Mouse (Mus musculus): ENCODE data around the gene Ms4a15.
A peak's percentile ranks its signal among the peaks of the same experiment; 100 is the strongest.

Gene Ms4a15

GRCm38 (mm10) chr19:10959085-10959977 lies 33.7 kb downstream of the Ms4a15 start:
- peak; percentile 90 for DNase-seq

GRCm38 (mm10) chr19:10952021-10952939 lies 40.8 kb downstream of the Ms4a15 start:
- DNase-seq, result peak; percentile 73

- DNase-seq, result no peak
Measured at GRCm38 (mm10) chr19:10949558-10949957, 43.5 kb downstream of the Ms4a15 start.

GRCm38 (mm10) chr19:10949112-10949511 lies 43.9 kb downstream of the Ms4a15 start, which contains the start of gene Ccdc86:
Gene Ccdc86, minus strand, starts transcription at chr19:10949266.
- peak; percentile 99 for DNase-seq

- no peak for DNase-seq
Measured at GRCm38 (mm10) chr19:10948416-10948815, 44.6 kb downstream of the Ms4a15 start.

GRCm38 (mm10) chr19:10947219-10947618 lies 45.8 kb downstream of the Ms4a15 start:
- DNase-seq, result no peak

GRCm38 (mm10) chr19:10946506-10946905 lies 46.5 kb downstream of the Ms4a15 start:
- DNase-seq, result no peak

- DNase-seq, result no peak
Measured at GRCm38 (mm10) chr19:10943955-10944354, 49.1 kb downstream of the Ms4a15 start.

- DNase-seq, result peak; percentile 78
Measured at GRCm38 (mm10) chr19:10940801-10941457, 52.1 kb downstream of the Ms4a15 start.

GRCm38 (mm10) chr19:10940097-10940800 lies 52.8 kb downstream of the Ms4a15 start:
- DNase-seq, result peak; percentile 88

- DNase-seq, result no peak
Measured at GRCm38 (mm10) chr19:10938771-10939170, 54.3 kb downstream of the Ms4a15 start.

- DNase-seq, result no peak
Measured at GRCm38 (mm10) chr19:10937110-10937563, 55.9 kb downstream of the Ms4a15 start, which contains the start of gene Ptgdr2. Gene Ptgdr2, plus strand, starts transcription at chr19:10937160.

GRCm38 (mm10) chr19:10936077-10936476 lies 57.0 kb downstream of the Ms4a15 start:
- no peak for DNase-seq

GRCm38 (mm10) chr19:10935029-10935428 lies 58.0 kb downstream of the Ms4a15 start:
- no peak for DNase-seq

GRCm38 (mm10) chr19:10930641-10931040 lies 62.4 kb downstream of the Ms4a15 start:
- no peak for DNase-seq

Measured in retina, postnatal 1 day (tissue).